Mouse (Mus musculus) forebrain, embryonic 13.5 days (tissue): ENCODE results near the gene Ap4b1. TPM values are rescaled to one million over a fixed set of nuclear protein-coding genes. Genes with fewer than 3 reads are reported as not detected.

Experiments used
- ATAC-seq: fragments of 200-750 bp; cut with Nextera tagmentation; 2 replicates; pipeline ENCODE4 v1.8.0; 2017
- H3K27ac ChIP-seq: fragments of 300-500 bp; sonication (generic); 2 replicates; pipeline ENCODE4 v1.5.1; 2015; ENCODE audit warnings: inconsistent platforms, mild to moderate bottlenecking, moderate library complexity
- H3K27me3 ChIP-seq: fragments of 300-500 bp; sonication (generic); 2 replicates; pipeline ENCODE4 v1.6.1; 2015; ENCODE audit warnings: mild to moderate bottlenecking, inconsistent platforms
- H3K36me3 ChIP-seq: fragments of 300-500 bp; sonication (generic); 2 replicates; pipeline ENCODE4 v1.6.1; 2015; ENCODE audit warnings: mild to moderate bottlenecking, inconsistent platforms; ENCODE audit not compliant: poor library complexity, severe bottlenecking
- H3K4me1 ChIP-seq: fragments of 300-500 bp; sonication (generic); 2 replicates; pipeline ENCODE4 v1.6.1; 2015; ENCODE audit warnings: inconsistent platforms
- H3K4me2 ChIP-seq: fragments of 300-500 bp; sonication (generic); 2 replicates; pipeline ENCODE4 v1.6.1; 2015; ENCODE audit warnings: inconsistent platforms, mild to moderate bottlenecking, moderate library complexity
- H3K4me3 ChIP-seq: fragments of 300-500 bp; sonication (generic); 2 replicates; pipeline ENCODE4 v1.5.1; 2015; ENCODE audit warnings: mild to moderate bottlenecking, inconsistent platforms
- H3K9ac ChIP-seq: fragments of 300-500 bp; sonication (generic); 2 replicates; pipeline ENCODE4 v1.6.1; 2015; ENCODE audit warnings: mild to moderate bottlenecking, inconsistent platforms
- H3K9me3 ChIP-seq: fragments of 300-500 bp; sonication (generic); replicated peaks from 2 replicates; pipeline ENCODE4 v1.6.1; 2016; ENCODE audit warnings: inconsistent platforms
- WGBS: fragments of 180-500 bp; shearing (Covaris S2); methylation state at CpG from one replicate; pipeline ENCODE4 v1.1.7; 2015; 5-methylcytosine and 5-hydroxymethylcytosine counted together
- polyA plus RNA-seq: library from polyadenylated mRNA; unstranded; fragments of >200 nt; fragmentation: Nextera tagmentation; extraction: Ambion mirVana; gene quantifications from 2 replicates; pipeline ENCODE4 v1.2.1, GENCODE M21; 2015

Ap4b1 gene
- 23.2 and 25.0 TPM in 2 replicates for polyA plus RNA-seq

GRCm38 (mm10) chr3:103808891-103809798 is at the start of gene Ap4b1, which contains the start of the genes Dclre1b and Gm43064:
TSS of gene Ap4b1 (plus strand) at chr3:103809520.
TSS of gene Dclre1b (minus strand) at chr3:103809444.
TSS of gene Gm43064 (plus strand) at chr3:103809573.
- Histone ChIP-seq H3K27ac (peak within 1 kb of the TSS; percentile 75), H3K9ac (peak within 1 kb of the TSS; percentile 80), H3K27me3 (no peaks in the 10 kb centered on the region), H3K4me1 (peaks cover 17% of the 10 kb centered on the region), H3K36me3 (peaks cover 25% of the 10 kb centered on the region), H3K9me3 (no peaks in the 10 kb centered on the region), H3K4me2 (peak within 1 kb of the TSS; percentile 85), H3K4me3 (peak within 1 kb of the TSS; percentile 83)
- under 1% methylated on average over 62 of the region's 70 CpGs for WGBS
- peak; percentile 99 for ATAC-seq

- Histone ChIP-seq H3K4me2 (no peak overlapping the region), H3K9me3 (no peaks in the 10 kb centered on the region), H3K27ac (no peak overlapping the region), H3K27me3 (no peaks in the 10 kb centered on the region), H3K9ac (no peak overlapping the region), H3K4me1 (no peaks in the 10 kb centered on the region), H3K4me3 (no peak overlapping the region), H3K36me3 (peaks cover 33% of the 10 kb centered on the region)
- ATAC-seq, result no peak
- WGBS, result 72% methylated on average over 3 of the region's 3 CpGs
Measured at GRCm38 (mm10) chr3:103766789-103767188, 42.5 kb upstream of the Ap4b1 start.

- no peak overlapping the region for H3K4me2 ChIP-seq
Measured at GRCm38 (mm10) chr3:103771531-103772130, 37.7 kb upstream of the Ap4b1 start.

GRCm38 (mm10) chr3:103772846-103773245 is 36.5 kb upstream of the Ap4b1 start:
- H3K27ac ChIP-seq, result no peak overlapping the region; the same call in 1 of the 2 replicates
- H3K9me3 ChIP-seq, result no peaks in the 10 kb centered on the region
- no peak overlapping the region for H3K4me2 ChIP-seq
- peaks cover 28% of the 10 kb centered on the region for H3K36me3 ChIP-seq
- no peak overlapping the region for H3K9ac ChIP-seq
- no peak for ATAC-seq
- no peak overlapping the region for H3K4me3 ChIP-seq
- no peaks in the 10 kb centered on the region for H3K27me3 ChIP-seq
- WGBS, result 82% methylated on average over 4 of the region's 4 CpGs
- H3K4me1 ChIP-seq, result no peaks in the 10 kb centered on the region; the same call in 1 of the 2 replicates

More at GRCm38 (mm10) chr3:103771531-103772130, 37.7 kb upstream of the Ap4b1 start:
- Histone ChIP-seq H3K27ac (no peak overlapping the region), H3K27me3 (no peaks in the 10 kb centered on the region), H3K9ac (no peak overlapping the region), H3K4me1 (no peaks in the 10 kb centered on the region), H3K4me3 (no peak overlapping the region), H3K9me3 (no peaks in the 10 kb centered on the region), H3K36me3 (peaks cover 16% of the 10 kb centered on the region)
- 71% methylated on average over 9 of the region's 9 CpGs for WGBS
- no peak for ATAC-seq

GRCm38 (mm10) chr3:103773508-103773907 is 35.8 kb upstream of the Ap4b1 start:
- Histone ChIP-seq H3K27me3 (no peaks in the 10 kb centered on the region), H3K4me3 (no peak overlapping the region), H3K4me1 (no peaks in the 10 kb centered on the region; the same call in 1 of the 2 replicates), H3K27ac (no peak overlapping the region), H3K9ac (no peak overlapping the region), H3K4me2 (no peak overlapping the region), H3K9me3 (no peaks in the 10 kb centered on the region), H3K36me3 (peaks cover 26% of the 10 kb centered on the region)
- WGBS, result 83% methylated on average over 3 of the region's 3 CpGs
- no peak for ATAC-seq

- H3K27me3 ChIP-seq, result no peaks in the 10 kb centered on the region
- H3K4me3 ChIP-seq, result no peak overlapping the region
- WGBS, result 81% methylated on average over 15 of the region's 15 CpGs
- H3K27ac ChIP-seq, result no peak overlapping the region
- H3K36me3 ChIP-seq, result peaks cover 22% of the 10 kb centered on the region
- no peak for ATAC-seq
- H3K9ac ChIP-seq, result no peak overlapping the region
- H3K9me3 ChIP-seq, result no peaks in the 10 kb centered on the region
- H3K4me2 ChIP-seq, result no peak overlapping the region
- H3K4me1 ChIP-seq, result no peaks in the 10 kb centered on the region; the same call in 1 of the 2 replicates
Measured at GRCm38 (mm10) chr3:103774009-103774408, 35.3 kb upstream of the Ap4b1 start.

- H3K4me3 ChIP-seq, result no peak overlapping the region
- no peaks in the 10 kb centered on the region for H3K27me3 ChIP-seq
- 85% methylated on average over 11 of the region's 11 CpGs for WGBS
- H3K9ac ChIP-seq, result no peak overlapping the region
- no peak overlapping the region for H3K4me2 ChIP-seq
- H3K4me1 ChIP-seq, result peaks cover 14% of the 10 kb centered on the region; the same call in 1 of the 2 replicates
- ATAC-seq, result no peak
- peaks cover 22% of the 10 kb centered on the region for H3K36me3 ChIP-seq
- no peak overlapping the region for H3K27ac ChIP-seq
- no peaks in the 10 kb centered on the region for H3K9me3 ChIP-seq
Measured at GRCm38 (mm10) chr3:103777940-103778339, 31.4 kb upstream of the Ap4b1 start.

GRCm38 (mm10) chr3:103778660-103779059 is 30.7 kb upstream of the Ap4b1 start:
- Histone ChIP-seq H3K4me2 (no peak overlapping the region), H3K27me3 (no peaks in the 10 kb centered on the region), H3K4me3 (no peak overlapping the region), H3K27ac (no peak overlapping the region), H3K9ac (no peak overlapping the region), H3K36me3 (peaks cover 20% of the 10 kb centered on the region), H3K9me3 (no peaks in the 10 kb centered on the region), H3K4me1 (peaks cover 14% of the 10 kb centered on the region; the same call in 1 of the 2 replicates)
- WGBS, result 91% methylated on average over 6 of the region's 6 CpGs
- ATAC-seq, result no peak

- Histone ChIP-seq H3K4me1 (peaks cover 14% of the 10 kb centered on the region; the same call in 1 of the 2 replicates), H3K27me3 (no peaks in the 10 kb centered on the region), H3K9ac (no peak overlapping the region), H3K36me3 (peaks cover 20% of the 10 kb centered on the region), H3K9me3 (no peaks in the 10 kb centered on the region), H3K4me3 (no peak overlapping the region), H3K27ac (no peak overlapping the region), H3K4me2 (no peak overlapping the region)
- no peak for ATAC-seq
- 74% methylated on average over 7 of the region's 7 CpGs for WGBS
Measured at GRCm38 (mm10) chr3:103779183-103779582, 30.1 kb upstream of the Ap4b1 start.

- no peak overlapping the region for H3K4me3 ChIP-seq
- peaks cover 19% of the 10 kb centered on the region for H3K36me3 ChIP-seq
- no peaks in the 10 kb centered on the region for H3K9me3 ChIP-seq
- H3K27me3 ChIP-seq, result no peaks in the 10 kb centered on the region
- no peak for ATAC-seq
- H3K4me1 ChIP-seq, result peaks cover 14% of the 10 kb centered on the region; the same call in 1 of the 2 replicates
- no peak overlapping the region for H3K27ac ChIP-seq
- no peak overlapping the region for H3K4me2 ChIP-seq
- H3K9ac ChIP-seq, result no peak overlapping the region
- 91% methylated on average over 3 of the region's 3 CpGs for WGBS
Measured at GRCm38 (mm10) chr3:103780271-103780670, 29.0 kb upstream of the Ap4b1 start.

- whole genome bisulfite sequencing, result 85% methylated on average over 5 of the region's 5 CpGs
- Histone ChIP-seq H3K4me2 (no peak overlapping the region), H3K9ac (no peak overlapping the region), H3K9me3 (no peaks in the 10 kb centered on the region), H3K4me3 (no peak overlapping the region), H3K36me3 (peaks cover 15% of the 10 kb centered on the region), H3K4me1 (peaks cover 14% of the 10 kb centered on the region; the same call in 1 of the 2 replicates), H3K27me3 (no peaks in the 10 kb centered on the region), H3K27ac (no peak overlapping the region)
- ATAC-seq, result no peak
Measured at GRCm38 (mm10) chr3:103780777-103781176, 28.5 kb upstream of the Ap4b1 start.
